Mouse (Mus musculus): ENCODE results near the gene Nr1i2.
"Not testable (repeated sequence)": the region's sequence is repeated elsewhere in the genome, so short reads cannot be mapped to it uniquely, and the experiment has no call there.

The Nr1i2 gene

GRCm38 (mm10) chr16:38294685-38295348 lies at the start of gene Nr1i2:
Gene Nr1i2 (minus strand): TSS chr16:38294824.
- DNase-seq (ENCODE audit: low read depth, low spot score), result no peak

DNA sequence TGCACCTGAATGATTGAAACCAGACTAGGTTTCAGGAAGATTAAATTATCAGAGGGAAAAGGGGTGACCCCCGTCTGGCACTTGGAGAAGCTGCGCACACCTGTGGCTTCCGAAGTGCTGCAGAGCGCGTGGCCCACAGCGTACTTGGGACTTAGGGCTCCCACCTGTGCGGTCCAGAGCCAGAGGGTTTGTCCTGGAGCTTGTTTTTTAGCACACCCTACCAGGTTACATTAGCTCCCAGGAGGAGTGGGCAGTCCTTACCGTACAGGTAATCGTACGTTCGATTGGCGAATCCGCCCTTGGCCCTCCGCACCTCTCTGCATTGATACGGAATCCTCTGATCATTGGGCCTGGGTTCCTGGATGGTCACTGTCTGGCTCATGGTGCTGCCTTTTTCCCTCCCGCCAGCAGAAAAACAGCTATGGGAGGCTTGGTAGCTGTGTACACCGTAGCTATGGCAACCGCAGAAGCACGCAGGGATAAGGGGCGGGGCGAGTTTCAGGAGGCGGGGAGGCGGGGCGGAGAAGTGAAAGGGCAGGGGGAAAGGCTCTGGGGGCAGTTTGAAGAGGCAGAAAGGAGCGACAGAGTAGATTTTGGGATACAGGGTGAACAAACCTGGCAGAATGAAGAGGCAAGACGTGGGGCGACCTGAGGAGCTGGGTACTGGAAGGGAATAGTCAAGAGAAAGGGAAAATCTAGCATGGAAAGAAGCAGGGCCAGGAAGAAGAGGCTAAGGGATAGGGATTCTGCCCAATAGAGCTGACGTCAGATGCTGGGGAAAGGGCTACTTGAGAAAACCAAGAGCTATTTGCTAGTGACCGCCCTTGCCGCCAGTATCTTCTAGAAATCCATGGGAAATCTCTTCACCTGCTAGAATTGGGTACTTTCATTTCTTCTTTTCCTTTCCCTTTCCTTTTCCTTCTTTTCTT lies 47.0 kb upstream of the Nr1i2 start, which contains the start of gene Maats1:
Gene Maats1 (minus strand): TSS at position 748 of the 929 bp plus-strand sequence.
- peak; percentile 95 for DNase-seq (ENCODE audit: low read depth, low spot score)

- DNase-seq (ENCODE audit: low read depth, low spot score), result not testable (repeated sequence)
Measured at GRCm38 (mm10) chr16:38338077-38338476, 43.5 kb upstream of the Nr1i2 start.

GRCm38 (mm10) chr16:38334431-38334830 lies 39.8 kb upstream of the Nr1i2 start:
- peak; percentile 88 for DNase-seq (ENCODE audit: low read depth, low spot score)

GRCm38 (mm10) chr16:38329340-38329739 lies 34.7 kb upstream of the Nr1i2 start:
- no peak for DNase-seq (ENCODE audit: low read depth, low spot score)

GRCm38 (mm10) chr16:38326778-38327397 lies 32.3 kb upstream of the Nr1i2 start:
- DNase-seq (ENCODE audit: low read depth, low spot score), result no peak

- DNase-seq (ENCODE audit: low read depth, low spot score), result peak; percentile 53
Measured at GRCm38 (mm10) chr16:38324311-38324710, 29.7 kb upstream of the Nr1i2 start.

- peak; percentile 88 for DNase-seq (ENCODE audit: low read depth, low spot score)
Measured at GRCm38 (mm10) chr16:38321452-38321935, 26.9 kb upstream of the Nr1i2 start.

- DNase-seq (ENCODE audit: low read depth, low spot score), result no peak
Measured at GRCm38 (mm10) chr16:38319087-38319486, 24.5 kb upstream of the Nr1i2 start.

DNA sequence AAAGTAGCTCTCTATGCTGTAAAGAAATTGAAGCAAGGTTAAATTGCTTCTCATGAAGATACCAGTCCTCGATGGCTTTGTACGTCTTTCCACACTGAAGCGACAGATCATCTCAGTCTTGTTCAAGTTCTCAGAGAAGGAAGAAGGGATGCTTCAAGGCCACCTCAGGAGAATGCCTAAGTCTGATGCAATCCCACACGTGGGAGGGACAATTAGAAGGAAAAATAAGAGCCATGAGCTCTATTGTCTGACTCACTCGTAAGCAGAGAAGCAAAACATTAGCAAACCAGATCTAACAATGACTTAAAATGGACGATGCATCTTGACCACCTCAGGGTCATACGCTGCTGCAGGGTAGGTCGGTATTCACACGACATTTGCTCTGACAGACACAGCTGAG lies 23.9 kb upstream of the Nr1i2 start:
- DNase-seq (ENCODE audit: low read depth, low spot score), result no peak

DNA sequence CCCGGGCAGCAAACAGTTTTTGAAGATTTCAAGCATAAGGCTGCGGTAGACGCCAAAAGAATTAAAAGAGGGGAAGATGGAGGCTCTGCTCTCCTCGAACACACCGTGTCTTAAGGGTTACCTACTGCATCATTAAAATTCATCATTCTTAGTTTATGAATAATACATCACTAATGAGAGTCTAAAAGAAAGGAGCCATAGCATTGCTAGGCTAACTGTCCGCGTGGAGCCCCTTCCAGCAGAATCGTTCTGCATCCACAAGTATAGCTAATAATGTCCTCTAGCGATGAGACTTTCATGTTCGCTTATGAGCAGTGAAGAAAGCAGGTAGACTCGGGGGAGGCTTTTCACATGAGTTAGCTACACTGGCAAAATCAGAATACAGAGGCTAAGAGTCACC lies 13.6 kb upstream of the Nr1i2 start:
- DNase-seq (ENCODE audit: low read depth, low spot score), result no peak

DNA sequence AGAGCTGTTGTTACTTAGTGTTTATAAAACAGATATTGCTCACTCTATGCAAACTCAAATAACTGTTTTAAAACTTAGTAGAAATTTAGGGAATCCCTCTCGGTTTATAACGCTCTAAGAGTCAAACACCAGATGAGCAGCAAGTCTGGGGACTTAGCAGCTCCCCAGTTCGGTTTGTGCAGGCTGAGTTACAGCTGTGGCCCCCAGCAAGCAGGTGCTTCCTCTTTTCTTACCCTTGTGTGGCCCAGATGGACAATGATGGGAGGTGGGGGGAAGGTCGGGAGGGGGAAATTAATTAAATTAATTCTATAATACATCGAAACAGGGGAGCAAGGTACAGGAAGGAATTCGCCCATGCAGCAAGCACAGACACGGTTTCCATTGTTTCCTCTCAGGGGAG lies 13.0 kb upstream of the Nr1i2 start:
- no peak for DNase-seq (ENCODE audit: low read depth, low spot score)

DNA sequence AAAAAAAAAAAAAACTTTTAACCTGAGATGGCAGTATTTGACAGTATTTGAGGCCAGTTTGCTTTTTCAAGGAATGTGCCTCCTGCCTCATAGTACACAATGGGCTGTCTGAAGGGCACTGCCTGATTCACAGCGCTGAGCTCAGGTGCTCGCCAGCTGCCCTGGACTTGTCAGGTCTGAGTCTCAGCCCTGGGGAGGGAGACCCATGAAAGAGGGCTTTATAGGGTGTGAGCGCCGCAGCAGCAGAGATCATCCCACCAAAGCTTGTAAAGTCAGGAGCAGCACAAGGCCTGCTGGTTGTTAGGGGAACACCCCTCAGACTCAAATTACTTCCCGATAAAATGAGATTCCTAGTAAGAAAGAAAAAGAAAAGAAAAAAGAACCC lies 12.6 kb upstream of the Nr1i2 start:
- DNase-seq (ENCODE audit: low read depth, low spot score), result no peak

DNA sequence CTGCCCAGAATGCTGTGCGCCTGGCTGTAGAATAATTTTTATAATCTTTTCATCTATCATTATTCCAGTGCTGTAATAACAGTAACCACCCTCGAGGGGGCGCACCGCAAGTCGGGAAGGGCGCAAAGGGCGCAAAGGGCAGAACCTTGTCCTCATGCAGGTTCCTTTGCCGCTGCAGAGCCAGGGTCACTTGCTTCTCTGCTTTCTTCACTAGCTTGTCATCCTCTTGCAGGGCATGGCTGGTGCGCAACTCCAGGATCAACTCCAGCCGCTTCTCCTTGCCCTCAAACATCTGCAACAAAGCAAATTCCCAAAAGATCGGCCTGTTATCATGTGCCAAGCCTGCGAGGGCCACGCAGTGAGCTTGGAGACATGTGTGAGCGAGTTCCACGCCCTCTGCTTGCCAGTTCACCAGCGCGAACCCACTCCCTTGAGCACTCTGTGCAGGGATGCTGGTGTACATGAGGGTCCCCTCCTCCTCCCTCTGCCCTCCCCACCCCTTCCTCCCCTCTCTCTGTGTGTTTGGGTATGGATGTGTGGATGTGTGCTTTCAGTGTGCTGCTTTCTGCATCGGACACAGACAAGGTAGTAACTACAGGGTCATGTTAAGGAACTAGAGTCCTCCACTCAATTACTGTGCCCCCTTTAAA lies 12.1 kb upstream of the Nr1i2 start:
- DNase-seq (ENCODE audit: low read depth, low spot score), result peak; percentile 79

- peak; percentile 92 for DNase-seq (ENCODE audit: low read depth, low spot score)
Measured at GRCm38 (mm10) chr16:38304460-38305194, 10.0 kb upstream of the Nr1i2 start.

DNA sequence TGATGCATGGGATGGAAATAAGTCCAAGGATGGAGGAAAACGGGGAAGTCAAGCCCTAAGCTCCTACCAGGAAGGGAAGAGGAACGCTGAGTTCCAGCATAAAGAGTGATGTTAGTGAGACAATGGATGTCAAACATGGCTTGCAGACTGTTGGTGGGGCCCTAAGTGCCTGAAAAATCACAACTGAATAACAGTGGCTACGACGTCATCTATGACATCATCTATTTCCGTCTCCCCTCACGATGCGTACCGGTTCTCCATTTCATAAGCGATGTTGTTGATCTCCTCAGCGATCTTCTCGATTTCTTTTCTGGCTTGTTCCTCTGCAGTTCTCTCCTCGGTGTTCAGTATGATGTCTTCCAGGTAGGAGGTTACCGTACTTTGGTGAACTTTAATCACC lies 7.7 kb upstream of the Nr1i2 start:
- no peak for DNase-seq (ENCODE audit: low read depth, low spot score)

DNA sequence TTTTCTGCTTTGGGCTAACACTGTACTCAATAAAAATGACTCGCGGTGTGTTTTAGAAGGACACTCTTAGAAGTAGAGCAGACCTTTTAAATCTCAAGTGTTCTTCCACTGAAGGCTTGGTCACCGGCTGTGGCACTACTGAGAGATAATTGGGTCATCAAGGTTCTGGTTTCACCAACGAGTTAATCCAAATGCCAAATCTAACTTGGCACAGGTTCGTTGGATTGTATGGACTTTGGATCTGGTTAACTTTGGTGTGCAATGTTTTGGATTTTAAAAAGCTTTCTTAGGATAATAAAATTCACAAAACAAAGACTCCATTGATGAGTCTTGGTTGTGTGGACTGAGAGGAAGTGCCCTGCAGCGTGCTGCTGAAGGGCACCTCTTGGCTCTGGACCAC lies 3.8 kb upstream of the Nr1i2 start:
- no peak for DNase-seq (ENCODE audit: low read depth, low spot score)

DNA sequence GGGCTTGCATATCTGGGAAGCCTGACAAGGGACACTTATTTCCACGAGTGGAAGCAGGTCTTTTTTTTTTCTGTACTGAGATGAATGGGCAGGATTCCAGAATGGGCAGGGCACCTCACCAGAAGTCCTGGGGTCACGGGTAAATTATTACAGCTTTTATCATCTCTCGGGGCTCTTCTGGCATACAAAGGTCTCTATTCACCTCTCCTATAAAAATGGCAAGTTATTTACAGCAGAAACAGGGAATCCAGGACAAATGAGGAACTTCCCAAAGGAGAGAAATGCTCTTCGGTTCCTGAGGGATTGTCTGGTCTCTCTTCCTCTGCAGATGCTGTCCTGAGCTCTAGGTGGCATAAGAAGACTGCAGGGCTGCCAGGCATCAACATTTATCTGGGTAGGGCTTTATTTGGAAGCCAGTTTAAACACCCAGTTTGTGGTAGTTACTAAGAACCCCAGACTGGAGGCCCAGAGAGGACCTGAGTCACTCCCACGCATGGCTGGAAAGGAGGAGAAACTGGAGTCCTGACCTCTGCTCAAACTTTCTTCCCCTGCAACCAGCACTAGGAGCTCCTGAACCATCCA lies 816 bp upstream of the Nr1i2 start:
- no peak for DNase-seq (ENCODE audit: low read depth, low spot score)

DNA sequence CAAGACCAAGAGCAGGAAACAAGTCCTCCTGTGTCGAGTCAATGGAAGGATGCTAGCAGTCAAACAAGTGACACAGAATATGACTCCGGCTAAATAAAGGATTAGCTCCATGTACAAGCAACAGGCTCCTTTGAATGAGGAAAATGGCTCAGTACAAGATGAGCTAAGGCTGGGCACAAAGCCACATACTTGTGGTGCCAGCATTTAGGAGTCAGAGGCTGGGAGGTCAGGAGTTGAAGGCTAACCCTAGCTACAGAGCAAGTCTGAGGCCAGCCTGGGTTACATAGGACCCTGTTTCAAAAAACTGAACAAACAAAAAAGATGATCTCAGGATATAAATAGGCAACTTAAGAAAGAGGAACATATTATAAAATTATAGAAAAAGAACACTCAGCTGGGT lies 4.5 kb downstream of the Nr1i2 start:
- DNase-seq (ENCODE audit: low read depth, low spot score), result no peak

- no peak for DNase-seq (ENCODE audit: low read depth, low spot score)
Measured at GRCm38 (mm10) chr16:38288851-38289250, 5.8 kb downstream of the Nr1i2 start.

- DNase-seq (ENCODE audit: low read depth, low spot score), result no peak
Measured at GRCm38 (mm10) chr16:38287762-38288161, 6.9 kb downstream of the Nr1i2 start.

All from ZHBTc4 (cell line).